Mouse (Mus musculus) CH12.LX (cell line): ENCODE measurements around the gene Ctnna2.

ENCODE experiments used
- BHLHE40 ChIP-seq: IDR thresholded peaks from 2 replicates; pipeline ENCODE4 v1.6.1; 2011; ENCODE audit warnings: mild to moderate bottlenecking, low read depth, low read length, improper control_type of control experiment
- CTCF ChIP-seq, 2 experiments: IDR thresholded peaks in 1 of 2; conservative IDR thresholded peaks in 1 of 2; 2 replicates each; pipeline ENCODE4 v1.5.1; 2011 to 2012; ENCODE audit warnings: low read depth in 2 of 2, low read length in 2 of 2, improper control_type of control experiment in 1 of 2, inconsistent platforms in 1 of 2, mild to moderate bottlenecking in 1 of 2, moderate library complexity in 1 of 2
- EP300 ChIP-seq: IDR thresholded peaks from 2 replicates; pipeline ENCODE4 v1.6.1; 2011; ENCODE audit warnings: low read length, improper control_type of control experiment
- ETS1 ChIP-seq: conservative IDR thresholded peaks from 2 replicates; pipeline ENCODE4 v1.6.1; 2012; ENCODE audit warnings: low read depth, mild to moderate bottlenecking, inconsistent platforms, low read length, improper control_type of control experiment, moderate library complexity
- GABPA ChIP-seq: IDR thresholded peaks from 2 replicates; pipeline ENCODE4 v1.6.1; 2012; ENCODE audit warnings: low read depth, low read length, improper control_type of control experiment, inconsistent platforms; ENCODE audit not compliant: insufficient replicate concordance
- JUND ChIP-seq: conservative IDR thresholded peaks from 2 replicates; pipeline ENCODE4 v1.6.1; 2011; ENCODE audit warnings: low read depth, low read length, improper control_type of control experiment
- KAT2A ChIP-seq: IDR thresholded peaks from 2 replicates; pipeline ENCODE4 v1.6.1; 2012; ENCODE audit warnings: low read length, improper control_type of control experiment, inconsistent platforms; ENCODE audit not compliant: insufficient replicate concordance
- MAFK ChIP-seq: IDR thresholded peaks from 2 replicates; pipeline ENCODE4 v1.6.1; 2011; ENCODE audit warnings: low read length, improper control_type of control experiment; ENCODE audit not compliant: insufficient replicate concordance
- MAZ ChIP-seq: IDR thresholded peaks from 2 replicates; pipeline ENCODE4 v1.6.1; 2012; ENCODE audit warnings: low read depth, mild to moderate bottlenecking, inconsistent platforms, low read length, improper control_type of control experiment, moderate library complexity
- PAX5 ChIP-seq: IDR thresholded peaks from 2 replicates; pipeline ENCODE4 v1.6.1; 2012; ENCODE audit warnings: low read length, inconsistent platforms, mixed read lengths
- POLR2A ChIP-seq: IDR thresholded peaks from 2 replicates; pipeline ENCODE4 v1.6.1; 2011; ENCODE audit warnings: low read depth, mild to moderate bottlenecking, improper control_type of control experiment, low read length
- RAD21 ChIP-seq: IDR thresholded peaks from 2 replicates; pipeline ENCODE4 v1.6.1; 2011; ENCODE audit warnings: low read depth, mild to moderate bottlenecking, low read length, improper control_type of control experiment, moderate library complexity
- SMC3 ChIP-seq: IDR thresholded peaks from 2 replicates; pipeline ENCODE4 v1.6.1; 2011; ENCODE audit warnings: low read depth, low read length, improper control_type of control experiment
- ZNF384 ChIP-seq: IDR thresholded peaks from 2 replicates; pipeline ENCODE4 v1.6.1; 2012; ENCODE audit warnings: low read depth, low read length, improper control_type of control experiment, inconsistent platforms

DNA sequence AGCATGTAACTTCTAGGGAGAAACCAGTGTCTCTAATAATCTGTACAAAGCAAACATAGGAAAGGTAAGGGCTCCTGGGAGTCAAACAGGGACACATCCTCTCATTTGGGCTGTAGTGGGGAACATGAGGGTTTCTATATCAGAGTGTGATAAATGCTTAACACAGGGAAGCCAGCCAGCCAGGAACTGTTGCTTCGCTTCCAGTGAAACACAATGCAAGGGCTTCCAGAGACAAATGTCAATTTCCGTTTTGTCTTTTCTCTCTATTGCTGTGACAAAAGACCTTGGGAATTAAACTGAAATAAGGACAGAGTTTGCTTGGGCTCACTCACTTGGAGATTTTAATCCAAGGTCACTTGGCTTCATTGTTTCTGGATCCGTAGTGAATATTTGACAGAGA lies 162.4 kb downstream of the Ctnna2 start:
- no peak for TF ChIP-seq EP300
- no peak for TF ChIP-seq ZNF384
- no peak for TF ChIP-seq KAT2A
- no peak for TF ChIP-seq ETS1
- TF ChIP-seq PAX5, result no peak
- no peak for TF ChIP-seq CTCF (conservative IDR thresholded peaks at IDR 0.05 in 1 of 2, IDR thresholded peaks at IDR 0.05 in 1 of 2; ENCODE audit: low read depth in 2 of 2, low read length in 2 of 2)
- TF ChIP-seq GABPA, result no peak
- no peak for TF ChIP-seq JUND
- TF ChIP-seq POLR2A, result no peak
- no peak for TF ChIP-seq SMC3
- TF ChIP-seq RAD21, result no peak
- no peak for TF ChIP-seq MAZ
- TF ChIP-seq MAFK, result no peak
- no peak for TF ChIP-seq BHLHE40
